Mouse (Mus musculus): ENCODE measurements around the gene Adam15.

Adam15 gene

GRCm38 (mm10) chr3:89296761-89297396 is 52.9 kb downstream of the Adam15 start:
- DNase-seq (ENCODE audit: low spot score): no peak

GRCm38 (mm10) chr3:89295685-89296230 is 54.0 kb downstream of the Adam15 start:
- DNase-seq (ENCODE audit: low spot score): no peak

- DNase-seq (ENCODE audit: low spot score): no peak
Measured at GRCm38 (mm10) chr3:89294195-89294594, 55.6 kb downstream of the Adam15 start.

- DNase-seq (ENCODE audit: low spot score): no peak
Measured at GRCm38 (mm10) chr3:89293247-89293918, 56.4 kb downstream of the Adam15 start.

- no peak for DNase-seq (ENCODE audit: low spot score)
Measured at GRCm38 (mm10) chr3:89292303-89292702, 57.5 kb downstream of the Adam15 start.

GRCm38 (mm10) chr3:89291874-89292273 is 57.9 kb downstream of the Adam15 start:
- no peak for DNase-seq (ENCODE audit: low spot score)
